Mouse (Mus musculus): ENCODE data around the gene Zbtb20. TPM values are rescaled to one million over a fixed set of nuclear protein-coding genes. Genes with fewer than 3 reads are reported as not detected.
"Not testable (repeated sequence)": the region's sequence is repeated elsewhere in the genome, so short reads cannot be mapped to it uniquely, and the experiment has no call there.

Gene Zbtb20
- polyA plus RNA-seq, 1 experiment from 2014 or later, result 21.8 TPM

GRCm38 (mm10) chr16:42914457-42915085, 38.9 kb downstream of the Zbtb20 start:
- 48% methylated on average over 8 of the region's 8 CpGs for WGBS
- Histone ChIP-seq H3K27me3 (ENCODE audit: control insufficient read depth, insufficient read depth, low read depth, low read length) (no peaks in the 10 kb centered on the region), H3K4me1 (replicated peaks; ENCODE audit: control insufficient read depth, insufficient read depth, low read length) (peaks cover 7% of the 10 kb centered on the region; the same call in 1 of the 2 replicates), H3K9me3 (ENCODE audit: control insufficient read depth, low read length) (no peaks in the 10 kb centered on the region), H3K4me3 (ENCODE audit: low read length) (no peak overlapping the region), H3K9ac (ENCODE audit: low read length) (no peak overlapping the region), H3K4me2 (ENCODE audit: low read depth, low read length) (no peak overlapping the region), H3K36me3 (ENCODE audit: control insufficient read depth, insufficient read depth, low read length) (no peaks in the 10 kb centered on the region), H3K27ac (ENCODE audit: low read length) (no peak overlapping the region)
- peak; percentile 51; the same call in 1 of the 2 replicates for ATAC-seq (ENCODE audit: low read depth)

GRCm38 (mm10) chr16:42919992-42920760, 44.5 kb downstream of the Zbtb20 start:
- 85% methylated on average over 5 of the region's 5 CpGs for WGBS
- Histone ChIP-seq H3K9me3 (ENCODE audit: control insufficient read depth, low read length) (no peaks in the 10 kb centered on the region), H3K36me3 (ENCODE audit: control insufficient read depth, insufficient read depth, low read length) (no peaks in the 10 kb centered on the region), H3K4me3 (ENCODE audit: low read length) (no peak overlapping the region), H3K27ac (ENCODE audit: low read length) (no peak overlapping the region), H3K9ac (ENCODE audit: low read length) (no peak overlapping the region), H3K4me1 (replicated peaks; ENCODE audit: control insufficient read depth, insufficient read depth, low read length) (no peaks in the 10 kb centered on the region), H3K4me2 (ENCODE audit: low read depth, low read length) (no peak overlapping the region), H3K27me3 (ENCODE audit: control insufficient read depth, insufficient read depth, low read depth, low read length) (no peaks in the 10 kb centered on the region)
- ATAC-seq (ENCODE audit: low read depth), result no peak

GRCm38 (mm10) chr16:42921436-42921835, 45.8 kb downstream of the Zbtb20 start:
- Histone ChIP-seq H3K36me3 (ENCODE audit: control insufficient read depth, insufficient read depth, low read length) (no peaks in the 10 kb centered on the region), H3K4me1 (replicated peaks; ENCODE audit: control insufficient read depth, insufficient read depth, low read length) (no peaks in the 10 kb centered on the region), H3K27me3 (ENCODE audit: control insufficient read depth, insufficient read depth, low read depth, low read length) (no peaks in the 10 kb centered on the region), H3K4me3 (ENCODE audit: low read length) (no peak overlapping the region), H3K4me2 (ENCODE audit: low read depth, low read length) (no peak overlapping the region), H3K9ac (ENCODE audit: low read length) (no peak overlapping the region), H3K9me3 (ENCODE audit: control insufficient read depth, low read length) (no peaks in the 10 kb centered on the region), H3K27ac (ENCODE audit: low read length) (no peak overlapping the region)
- 68% methylated on average over 4 of the region's 4 CpGs for WGBS
- no peak for ATAC-seq (ENCODE audit: low read depth)

GRCm38 (mm10) chr16:42938211-42938610, 62.5 kb downstream of the Zbtb20 start:
- Histone ChIP-seq H3K36me3 (ENCODE audit: control insufficient read depth, insufficient read depth, low read length) (no peaks in the 10 kb centered on the region), H3K27ac (ENCODE audit: low read length) (no peak overlapping the region), H3K4me3 (ENCODE audit: low read length) (no peak overlapping the region), H3K9me3 (ENCODE audit: control insufficient read depth, low read length) (no peaks in the 10 kb centered on the region), H3K4me1 (replicated peaks; ENCODE audit: control insufficient read depth, insufficient read depth, low read length) (no peaks in the 10 kb centered on the region), H3K27me3 (ENCODE audit: control insufficient read depth, insufficient read depth, low read depth, low read length) (no peaks in the 10 kb centered on the region), H3K9ac (ENCODE audit: low read length) (no peak overlapping the region), H3K4me2 (ENCODE audit: low read depth, low read length) (no peak overlapping the region)
- 47% methylated on average over 2 of the region's 2 CpGs for WGBS
- no peak for ATAC-seq (ENCODE audit: low read depth)

GRCm38 (mm10) chr16:42947016-42947415, 71.3 kb downstream of the Zbtb20 start:
- H3K4me2 ChIP-seq (ENCODE audit: low read depth, low read length), result no peak overlapping the region
- no peak overlapping the region for H3K27ac ChIP-seq (ENCODE audit: low read length)
- H3K4me1 ChIP-seq (replicated peaks; ENCODE audit: control insufficient read depth, insufficient read depth, low read length), result no peaks in the 10 kb centered on the region
- ATAC-seq (ENCODE audit: low read depth), result no peak
- H3K36me3 ChIP-seq (ENCODE audit: control insufficient read depth, insufficient read depth, low read length), result no peaks in the 10 kb centered on the region
- no peak overlapping the region for H3K9ac ChIP-seq (ENCODE audit: low read length)
- no peaks in the 10 kb centered on the region for H3K27me3 ChIP-seq (ENCODE audit: control insufficient read depth, insufficient read depth, low read depth, low read length)
- no peak overlapping the region for H3K4me3 ChIP-seq (ENCODE audit: low read length)
- 58% methylated on average over 4 of the region's 4 CpGs for WGBS
- no peaks in the 10 kb centered on the region for H3K9me3 ChIP-seq (ENCODE audit: control insufficient read depth, low read length)

- WGBS, result 91% methylated on average over 17 of the region's 17 CpGs
- H3K4me2 ChIP-seq (ENCODE audit: low read depth, low read length); H3K36me3 ChIP-seq (ENCODE audit: control insufficient read depth, insufficient read depth, low read length); H3K4me3 ChIP-seq (ENCODE audit: low read length); H3K27me3 ChIP-seq (ENCODE audit: control insufficient read depth, insufficient read depth, low read depth, low read length); H3K9me3 ChIP-seq (ENCODE audit: control insufficient read depth, low read length); H3K9ac ChIP-seq (ENCODE audit: low read length); H3K27ac ChIP-seq (ENCODE audit: low read length); H3K4me1 ChIP-seq (replicated peaks; ENCODE audit: control insufficient read depth, insufficient read depth, low read length); ATAC-seq (ENCODE audit: low read depth): not testable (repeated sequence)
These were observed 79.7 kb downstream of the Zbtb20 start for GRCm38 (mm10) chr16:42955401-42955800.

- no peaks in the 10 kb centered on the region for H3K4me1 ChIP-seq (replicated peaks; ENCODE audit: control insufficient read depth, insufficient read depth, low read length)
- no peaks in the 10 kb centered on the region for H3K9me3 ChIP-seq (ENCODE audit: control insufficient read depth, low read length)
- H3K4me2 ChIP-seq (ENCODE audit: low read depth, low read length), result no peak overlapping the region
- no peak overlapping the region for H3K27ac ChIP-seq (ENCODE audit: low read length)
- H3K27me3 ChIP-seq (ENCODE audit: control insufficient read depth, insufficient read depth, low read depth, low read length), result no peaks in the 10 kb centered on the region
- ATAC-seq (ENCODE audit: low read depth), result no peak
- no peak overlapping the region for H3K4me3 ChIP-seq (ENCODE audit: low read length)
- WGBS, result 63% methylated on average over 2 of the region's 2 CpGs
- H3K36me3 ChIP-seq (ENCODE audit: control insufficient read depth, insufficient read depth, low read length), result no peaks in the 10 kb centered on the region
- no peak overlapping the region for H3K9ac ChIP-seq (ENCODE audit: low read length)
These were observed 97.2 kb downstream of the Zbtb20 start for GRCm38 (mm10) chr16:42972872-42973271.

GRCm38 (mm10) chr16:42998896-42999295, 123.2 kb downstream of the Zbtb20 start:
- H3K27ac ChIP-seq (ENCODE audit: low read length), result no peak overlapping the region
- ATAC-seq (ENCODE audit: low read depth), result no peak

GRCm38 (mm10) chr16:43026351-43026750, 150.7 kb downstream of the Zbtb20 start:
- no peak for ATAC-seq (ENCODE audit: low read depth)
- Histone ChIP-seq H3K27me3 (ENCODE audit: control insufficient read depth, insufficient read depth, low read depth, low read length) (no peaks in the 10 kb centered on the region), H3K4me2 (ENCODE audit: low read depth, low read length) (no peak overlapping the region), H3K36me3 (ENCODE audit: control insufficient read depth, insufficient read depth, low read length) (no peaks in the 10 kb centered on the region), H3K9me3 (ENCODE audit: control insufficient read depth, low read length) (no peaks in the 10 kb centered on the region), H3K4me3 (ENCODE audit: low read length) (no peak overlapping the region), H3K4me1 (replicated peaks; ENCODE audit: control insufficient read depth, insufficient read depth, low read length) (no peaks in the 10 kb centered on the region), H3K9ac (ENCODE audit: low read length) (no peak overlapping the region), H3K27ac (ENCODE audit: low read length) (no peak overlapping the region)
- WGBS, result 75% methylated on average over 2 of the region's 2 CpGs

More at GRCm38 (mm10) chr16:42998896-42999295, 123.2 kb downstream of the Zbtb20 start:
- no peak overlapping the region for H3K4me2 ChIP-seq (ENCODE audit: low read depth, low read length)
- no peak overlapping the region for H3K4me3 ChIP-seq (ENCODE audit: low read length)
- H3K27me3 ChIP-seq (ENCODE audit: control insufficient read depth, insufficient read depth, low read depth, low read length), result no peaks in the 10 kb centered on the region
- H3K36me3 ChIP-seq (ENCODE audit: control insufficient read depth, insufficient read depth, low read length), result no peaks in the 10 kb centered on the region
- H3K4me1 ChIP-seq (replicated peaks; ENCODE audit: control insufficient read depth, insufficient read depth, low read length), result no peaks in the 10 kb centered on the region
- H3K9me3 ChIP-seq (ENCODE audit: control insufficient read depth, low read length), result no peaks in the 10 kb centered on the region
- 53% methylated on average over 1 of the region's 1 CpGs for WGBS
- no peak overlapping the region for H3K9ac ChIP-seq (ENCODE audit: low read length)

All from lung, embryonic 16.5 days (tissue).